Mouse (Mus musculus): Measurements from ENCODE around the gene Gm45015. TPM values are rescaled to one million over a fixed set of nuclear protein-coding genes. Genes with fewer than 3 reads are reported as not detected.

Gm45015 gene
- total RNA-seq (2014; rRNA removed) (not detected in 2 replicates), polyA plus RNA-seq (2012; rRNA removed) (not detected in 2 replicates)

DNA sequence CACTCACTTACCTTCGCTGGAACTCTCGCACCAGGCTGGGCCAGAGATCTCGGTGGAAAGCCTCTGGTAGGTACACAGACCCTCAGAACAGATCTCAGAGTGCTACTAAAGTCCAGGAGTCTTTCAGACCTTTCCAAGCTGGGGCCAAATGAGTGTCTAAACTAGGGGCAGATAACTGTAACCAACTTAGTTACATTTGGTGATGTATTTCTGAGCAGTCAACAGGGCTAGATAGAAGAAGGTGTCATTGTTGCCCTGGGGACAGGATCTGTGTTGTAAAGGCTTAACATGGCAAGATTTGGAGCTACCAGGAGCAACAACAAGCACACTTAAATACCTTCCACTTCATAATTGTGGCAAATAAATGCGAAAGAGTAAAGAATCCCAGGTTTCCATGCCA, at the start of gene Gm45015:
Gene Gm45015 (minus strand): TSS at position 101 of the 400 bp plus-strand sequence.
- Histone ChIP-seq H3K79me2 (ENCODE audit: control insufficient read depth, insufficient read depth, low read length) (no peaks in the 10 kb centered on the region), H3K36me3 (ENCODE audit: control insufficient read depth, insufficient read depth, low read length) (no peaks in the 10 kb centered on the region), H3K4me1 (ENCODE audit: control insufficient read depth, insufficient read depth, low read length) (no peaks in the 10 kb centered on the region), H3K27ac (replicated peaks; ENCODE audit: insufficient read depth, low read depth, low read length) (no peak within 1 kb of the TSS), H3K27me3 (ENCODE audit: control insufficient read depth, insufficient read depth, low read length) (no peaks in the 10 kb centered on the region), H3K4me3 (ENCODE audit: insufficient read depth, low read depth, low read length) (no peak within 1 kb of the TSS), H3K9ac (ENCODE audit: low read depth, low read length) (no peak within 1 kb of the TSS)
- WGBS, result 85% methylated on average over 4 of the region's 4 CpGs
- DNase-seq (ENCODE audit: extremely low read depth, low read depth, low spot score), result no peak
- TF ChIP-seq POLR2A (IDR thresholded peaks at IDR 0.05; ENCODE audit: extremely low read depth, insufficient read depth, low read length) (no peak), CTCF (IDR thresholded peaks at IDR 0.05; ENCODE audit: low read depth, low read length) (no peak)

DNA sequence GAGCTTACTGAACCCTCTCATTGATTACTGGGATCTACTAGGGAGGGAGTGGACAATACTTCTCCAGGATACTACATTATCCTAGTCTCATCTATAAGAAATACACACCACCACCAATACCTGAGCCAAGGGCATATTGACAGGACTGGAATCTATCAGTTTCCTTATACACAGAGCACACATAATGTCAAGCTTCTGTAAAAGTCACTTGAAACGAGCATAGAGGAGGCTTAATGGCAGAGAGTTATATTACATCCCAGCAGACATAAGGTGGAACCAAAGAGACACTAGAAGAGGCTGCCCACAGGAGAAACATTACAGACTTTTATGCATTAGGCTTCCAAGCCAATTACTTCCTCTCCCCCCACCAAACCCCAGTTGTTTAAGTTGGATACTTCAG, 48.3 kb upstream of the Gm45015 start:
- DNase-seq (ENCODE audit: extremely low read depth, low read depth, low spot score), result no peak
- Histone ChIP-seq H3K27ac (replicated peaks; ENCODE audit: insufficient read depth, low read depth, low read length) (no peak overlapping the region), H3K27me3 (ENCODE audit: control insufficient read depth, insufficient read depth, low read length) (no peaks in the 10 kb centered on the region), H3K4me1 (ENCODE audit: control insufficient read depth, insufficient read depth, low read length) (no peaks in the 10 kb centered on the region), H3K9ac (ENCODE audit: low read depth, low read length) (no peak overlapping the region), H3K79me2 (ENCODE audit: control insufficient read depth, insufficient read depth, low read length) (no peaks in the 10 kb centered on the region), H3K4me3 (ENCODE audit: insufficient read depth, low read depth, low read length) (no peak overlapping the region), H3K36me3 (ENCODE audit: control insufficient read depth, insufficient read depth, low read length) (no peaks in the 10 kb centered on the region)
- WGBS, result 32% methylated on average over 1 of the region's 1 CpGs
- TF ChIP-seq POLR2A (IDR thresholded peaks at IDR 0.05; ENCODE audit: extremely low read depth, insufficient read depth, low read length) (no peak), CTCF (IDR thresholded peaks at IDR 0.05; ENCODE audit: low read depth, low read length) (no peak)

DNA sequence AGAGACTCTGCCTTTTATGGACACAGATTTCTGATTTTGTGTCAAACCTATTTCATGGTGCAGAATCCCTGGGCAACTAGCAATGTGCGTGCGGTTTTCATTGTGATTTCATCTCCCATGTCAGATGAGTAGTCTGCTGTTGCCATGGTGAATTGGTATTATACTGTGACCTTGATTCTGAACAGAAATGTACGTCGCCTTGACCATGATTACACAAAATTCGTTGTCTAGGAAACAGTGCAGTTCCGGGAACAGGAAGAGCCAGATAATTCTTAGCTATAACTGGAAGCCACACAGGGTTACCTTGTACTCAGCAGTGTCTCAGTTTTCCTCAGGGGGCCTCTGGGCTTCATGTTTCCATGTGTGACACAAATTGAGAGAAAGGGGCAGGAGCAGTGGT, 47.8 kb upstream of the Gm45015 start:
- H3K4me3 ChIP-seq (ENCODE audit: insufficient read depth, low read depth, low read length), result no peak overlapping the region
- no peak overlapping the region for H3K27ac ChIP-seq (replicated peaks; ENCODE audit: insufficient read depth, low read depth, low read length)
- H3K79me2 ChIP-seq (ENCODE audit: control insufficient read depth, insufficient read depth, low read length), result no peaks in the 10 kb centered on the region
- no peak overlapping the region for H3K9ac ChIP-seq (ENCODE audit: low read depth, low read length)
- no peaks in the 10 kb centered on the region for H3K4me1 ChIP-seq (ENCODE audit: control insufficient read depth, insufficient read depth, low read length)
- no peaks in the 10 kb centered on the region for H3K27me3 ChIP-seq (ENCODE audit: control insufficient read depth, insufficient read depth, low read length)
- TF ChIP-seq POLR2A (IDR thresholded peaks at IDR 0.05; ENCODE audit: extremely low read depth, insufficient read depth, low read length) (no peak), CTCF (IDR thresholded peaks at IDR 0.05; ENCODE audit: low read depth, low read length) (no peak)
- H3K36me3 ChIP-seq (ENCODE audit: control insufficient read depth, insufficient read depth, low read length), result no peaks in the 10 kb centered on the region
- WGBS, result 63% methylated on average over 6 of the region's 6 CpGs
- no peak for DNase-seq (ENCODE audit: extremely low read depth, low read depth, low spot score)

- no peak for DNase-seq (ENCODE audit: extremely low read depth, low read depth, low spot score)
- H3K27me3 ChIP-seq (ENCODE audit: control insufficient read depth, insufficient read depth, low read length), result no peaks in the 10 kb centered on the region
- TF ChIP-seq POLR2A (IDR thresholded peaks at IDR 0.05; ENCODE audit: extremely low read depth, insufficient read depth, low read length), result no peak
- no peak for TF ChIP-seq CTCF (IDR thresholded peaks at IDR 0.05; ENCODE audit: low read depth, low read length)
Measured at GRCm38 (mm10) chrX:73363291-73363690, 26.7 kb upstream of the Gm45015 start.

DNA sequence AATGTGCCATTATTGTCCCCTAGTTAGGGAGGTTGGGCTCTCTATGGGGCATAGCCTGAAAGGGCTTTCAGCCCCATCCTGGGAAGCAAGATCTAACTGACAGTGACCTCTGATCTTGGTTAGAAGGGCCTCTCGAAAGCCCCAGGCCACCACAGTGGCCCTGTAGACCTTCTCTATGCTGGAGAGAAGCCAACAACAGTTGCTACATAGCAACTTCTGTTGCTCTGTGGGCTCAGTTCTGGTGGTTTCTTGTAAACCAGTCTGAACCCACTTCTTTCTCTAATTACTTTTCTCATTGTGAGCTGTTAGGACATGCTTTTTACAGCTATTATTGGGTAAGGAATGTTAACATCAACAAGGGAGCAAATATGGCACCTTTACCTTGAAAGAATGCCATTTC, 20.1 kb upstream of the Gm45015 start:
- no peaks in the 10 kb centered on the region for H3K79me2 ChIP-seq (ENCODE audit: control insufficient read depth, insufficient read depth, low read length)
- no peaks in the 10 kb centered on the region for H3K27me3 ChIP-seq (ENCODE audit: control insufficient read depth, insufficient read depth, low read length)
- TF ChIP-seq CTCF (IDR thresholded peaks at IDR 0.05; ENCODE audit: low read depth, low read length) (no peak), POLR2A (IDR thresholded peaks at IDR 0.05; ENCODE audit: extremely low read depth, insufficient read depth, low read length) (no peak)
- H3K4me3 ChIP-seq (ENCODE audit: insufficient read depth, low read depth, low read length), result no peak overlapping the region
- peaks cover 22% of the 10 kb centered on the region for H3K36me3 ChIP-seq (ENCODE audit: control insufficient read depth, insufficient read depth, low read length)
- 81% methylated on average over 1 of the region's 1 CpGs for WGBS
- H3K4me1 ChIP-seq (ENCODE audit: control insufficient read depth, insufficient read depth, low read length), result no peaks in the 10 kb centered on the region
- no peak for DNase-seq (ENCODE audit: extremely low read depth, low read depth, low spot score)
- no peak overlapping the region for H3K27ac ChIP-seq (replicated peaks; ENCODE audit: insufficient read depth, low read depth, low read length)
- H3K9ac ChIP-seq (ENCODE audit: low read depth, low read length), result no peak overlapping the region

More at GRCm38 (mm10) chrX:73363291-73363690, 26.7 kb upstream of the Gm45015 start:
- Histone ChIP-seq H3K27ac (replicated peaks; ENCODE audit: insufficient read depth, low read depth, low read length) (no peak overlapping the region), H3K79me2 (ENCODE audit: control insufficient read depth, insufficient read depth, low read length) (no peaks in the 10 kb centered on the region), H3K36me3 (ENCODE audit: control insufficient read depth, insufficient read depth, low read length) (no peaks in the 10 kb centered on the region), H3K4me1 (ENCODE audit: control insufficient read depth, insufficient read depth, low read length) (no peaks in the 10 kb centered on the region), H3K4me3 (ENCODE audit: insufficient read depth, low read depth, low read length) (no peak overlapping the region), H3K9ac (ENCODE audit: low read depth, low read length) (no peak overlapping the region)

DNA sequence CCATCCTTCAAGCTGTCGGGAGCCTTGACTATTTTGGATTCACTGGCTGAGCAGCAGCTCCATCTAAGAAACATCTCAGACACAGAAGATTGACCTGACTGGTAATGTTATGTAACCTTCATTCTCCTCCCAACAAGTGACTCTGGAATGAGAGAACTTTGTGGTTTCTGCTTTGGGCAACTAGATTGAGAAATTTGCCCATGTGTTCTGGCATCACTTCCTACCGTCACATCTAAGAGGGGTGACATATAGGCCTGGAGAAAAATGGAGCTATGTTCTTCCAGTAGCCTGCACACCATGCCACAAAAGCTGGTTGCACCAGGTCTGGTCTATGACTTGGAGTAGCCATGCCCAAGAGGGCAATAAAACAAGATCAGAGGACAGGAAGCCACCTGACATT, 19.5 kb upstream of the Gm45015 start:
- TF ChIP-seq CTCF (IDR thresholded peaks at IDR 0.05; ENCODE audit: low read depth, low read length) (no peak), POLR2A (IDR thresholded peaks at IDR 0.05; ENCODE audit: extremely low read depth, insufficient read depth, low read length) (no peak)
- H3K4me1 ChIP-seq (ENCODE audit: control insufficient read depth, insufficient read depth, low read length), result no peaks in the 10 kb centered on the region
- no peaks in the 10 kb centered on the region for H3K79me2 ChIP-seq (ENCODE audit: control insufficient read depth, insufficient read depth, low read length)
- no peak overlapping the region for H3K4me3 ChIP-seq (ENCODE audit: insufficient read depth, low read depth, low read length)
- H3K27ac ChIP-seq (replicated peaks; ENCODE audit: insufficient read depth, low read depth, low read length), result no peak overlapping the region
- peaks cover 25% of the 10 kb centered on the region for H3K36me3 ChIP-seq (ENCODE audit: control insufficient read depth, insufficient read depth, low read length)
- WGBS, result 88% methylated on average over 2 of the region's 2 CpGs
- no peaks in the 10 kb centered on the region for H3K27me3 ChIP-seq (ENCODE audit: control insufficient read depth, insufficient read depth, low read length)
- H3K9ac ChIP-seq (ENCODE audit: low read depth, low read length), result no peak overlapping the region
- no peak for DNase-seq (ENCODE audit: extremely low read depth, low read depth, low spot score)
